Mouse (Mus musculus) intestine, embryonic 15.5 days (tissue): ENCODE results near the gene Sox12. TPM values are rescaled to one million over a fixed set of nuclear protein-coding genes. Genes with fewer than 3 reads are reported as not detected.
A peak's percentile ranks its signal among the peaks of the same experiment; 100 is the strongest.

Experiments used
- ATAC-seq: fragments of 200-750 bp; cut with Nextera tagmentation; 2 replicates; pipeline ENCODE4 v1.8.0; 2017; ENCODE audit warnings: moderate TSS enrichment, moderate library complexity
- H3K27ac ChIP-seq: fragments of 300-500 bp; sonication (generic); 2 replicates; pipeline ENCODE4 v1.5.1; 2015; ENCODE audit warnings: mild to moderate bottlenecking, inconsistent platforms
- H3K27me3 ChIP-seq: fragments of 300-500 bp; sonication (generic); replicated peaks from 2 replicates; pipeline ENCODE4 v1.6.1; 2015; ENCODE audit warnings: inconsistent platforms
- H3K36me3 ChIP-seq: fragments of 300-500 bp; sonication (generic); 2 replicates; pipeline ENCODE4 v1.6.1; 2015; ENCODE audit warnings: inconsistent platforms
- H3K4me1 ChIP-seq: fragments of 300-500 bp; sonication (generic); replicated peaks from 2 replicates; pipeline ENCODE4 v1.6.1; 2015; ENCODE audit warnings: inconsistent platforms
- H3K4me2 ChIP-seq: fragments of 300-500 bp; sonication (generic); replicated peaks from 2 replicates; pipeline ENCODE4 v1.6.1; 2015; ENCODE audit warnings: mild to moderate bottlenecking, inconsistent platforms
- H3K4me3 ChIP-seq: fragments of 300-500 bp; sonication (generic); replicated peaks from 2 replicates; pipeline ENCODE4 v1.5.1; 2015; ENCODE audit warnings: inconsistent platforms
- H3K9ac ChIP-seq: fragments of 300-500 bp; sonication (generic); 2 replicates; pipeline ENCODE4 v1.6.1; 2015; ENCODE audit warnings: inconsistent platforms
- H3K9me3 ChIP-seq: fragments of 300-500 bp; sonication (generic); 2 replicates; pipeline ENCODE4 v1.6.1; 2016; ENCODE audit warnings: inconsistent platforms
- WGBS: fragments of 180-500 bp; shearing (Covaris S2); methylation state at CpG from one replicate; pipeline ENCODE4 v1.1.7; 2015; 5-methylcytosine and 5-hydroxymethylcytosine counted together
- polyA plus RNA-seq: library from polyadenylated mRNA; unstranded; fragments of >200 nt; fragmentation: Nextera tagmentation; extraction: Ambion mirVana; gene quantifications from 2 replicates; pipeline ENCODE4 v1.2.1, GENCODE M21; 2015

The Sox12 gene
- polyA plus RNA-seq, 1 experiment from 2014 or later, result 5.4 TPM

DNA sequence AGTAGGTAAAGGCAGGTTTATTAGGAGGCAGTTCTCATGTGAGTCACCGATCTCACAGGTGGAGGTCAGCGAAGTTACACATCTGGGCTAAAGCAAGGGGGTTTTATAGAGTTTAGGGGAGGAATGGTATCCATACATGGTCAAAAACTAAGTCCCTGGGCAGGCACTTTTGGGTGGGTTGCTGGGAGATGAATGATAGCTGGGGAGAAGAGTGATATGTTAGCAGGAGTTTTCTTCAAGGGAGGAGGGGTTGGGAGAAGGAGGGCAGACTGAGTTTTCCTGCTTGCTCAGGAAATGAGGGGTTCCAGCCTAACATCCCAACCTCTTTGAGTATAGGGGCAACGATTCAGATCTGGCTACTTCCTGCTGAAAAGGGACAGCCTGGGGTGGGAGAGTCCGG, 17.4 kb upstream of the Sox12 start, which contains the start of gene 6820408C15Rik:
Gene 6820408C15Rik (plus strand): TSS at position 301 of the 400 bp plus-strand sequence.
- 21% methylated on average over 4 of the region's 4 CpGs for WGBS
- Histone ChIP-seq H3K27ac (peak within 1 kb of the TSS; percentile 96), H3K4me2 (peak within 1 kb of the TSS; percentile 79), H3K9ac (peak within 1 kb of the TSS; percentile 99), H3K36me3 (no peaks in the 10 kb centered on the region), H3K4me1 (peaks cover 15% of the 10 kb centered on the region), H3K27me3 (no peaks in the 10 kb centered on the region), H3K9me3 (no peaks in the 10 kb centered on the region), H3K4me3 (peak within 1 kb of the TSS; percentile 83)
- peak; percentile 4; the same call in 1 of the 2 replicates for ATAC-seq

DNA sequence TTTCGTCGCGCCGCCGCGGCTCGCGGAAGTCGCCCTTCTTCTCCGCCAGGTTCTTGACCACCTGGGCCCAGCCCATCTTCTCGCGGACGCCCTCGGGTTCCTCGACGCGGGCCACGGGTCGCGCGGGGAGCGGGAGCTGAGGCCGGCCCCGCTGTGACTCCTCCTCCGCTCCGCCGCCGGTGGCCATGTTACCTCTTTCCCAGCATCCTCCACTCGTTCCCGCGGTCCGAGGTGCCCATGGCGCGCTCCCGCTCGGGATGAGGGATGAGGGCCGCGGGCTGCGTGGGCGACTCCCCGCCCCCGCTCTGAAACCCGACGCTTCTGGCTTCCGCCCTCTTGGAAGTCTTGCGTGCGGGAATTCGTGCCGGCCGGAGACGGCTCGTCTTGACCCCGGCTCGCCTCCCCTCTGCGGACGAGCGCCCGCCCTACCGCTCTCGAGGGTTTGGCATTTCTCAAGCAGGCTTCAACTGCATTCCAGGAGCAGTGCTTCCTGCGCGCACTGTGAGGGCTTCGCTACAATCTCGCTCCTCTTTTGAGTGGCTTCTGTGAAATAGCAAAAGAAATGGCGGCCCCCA, 16.8 kb upstream of the Sox12 start, which contains the start of gene Zcchc3:
Gene Zcchc3 (minus strand): TSS at position 437 of the 575 bp plus-strand sequence.
- Histone ChIP-seq H3K36me3 (no peaks in the 10 kb centered on the region), H3K27me3 (no peaks in the 10 kb centered on the region), H3K9me3 (no peaks in the 10 kb centered on the region), H3K4me1 (peaks cover 21% of the 10 kb centered on the region), H3K4me3 (peak within 1 kb of the TSS; percentile 83), H3K9ac (peak within 1 kb of the TSS; percentile 99), H3K27ac (peak within 1 kb of the TSS; percentile 96), H3K4me2 (peak within 1 kb of the TSS; percentile 79)
- WGBS, result under 1% methylated on average over 65 of the region's 65 CpGs
- peak; percentile 80 for ATAC-seq

DNA sequence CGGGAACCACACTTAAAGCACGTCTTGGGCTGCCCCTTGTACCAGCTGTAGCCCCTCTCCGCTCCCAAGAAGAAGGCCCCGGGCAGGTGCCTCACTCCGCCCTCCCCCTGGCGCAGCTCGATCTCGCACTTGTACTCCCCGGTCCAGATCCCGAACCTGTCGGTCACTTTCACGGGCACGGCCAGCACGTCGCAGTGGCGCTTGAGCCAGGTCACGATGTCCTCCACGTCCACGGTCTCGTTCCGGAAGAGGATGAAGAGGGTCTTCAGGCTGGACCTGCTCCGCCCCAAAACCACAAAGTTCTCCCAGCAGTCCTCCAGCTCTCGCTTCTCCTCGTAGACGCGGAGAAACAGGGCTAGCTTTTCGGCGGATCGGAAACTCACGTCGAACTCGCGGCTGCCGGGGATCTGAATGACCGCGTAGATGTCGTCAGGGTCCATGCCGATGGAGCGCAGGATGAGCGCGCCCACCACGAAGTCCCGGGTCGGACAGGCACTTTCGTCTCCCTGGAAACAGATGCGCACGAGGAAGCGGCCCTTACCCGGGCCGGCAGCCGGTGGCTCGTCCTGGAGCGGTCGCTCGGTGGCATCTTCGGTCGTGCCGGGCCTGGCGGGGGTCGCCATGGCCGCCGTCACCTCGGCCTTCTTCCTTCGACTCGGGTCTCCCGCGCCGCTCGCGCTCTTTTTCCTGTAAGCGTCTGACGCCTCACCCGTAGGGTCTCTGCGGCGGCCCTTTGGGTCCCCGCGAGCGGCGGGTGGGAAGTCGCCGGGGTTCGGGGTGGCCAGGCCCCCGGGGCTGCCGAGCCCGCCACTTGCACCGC, 16.1 kb upstream of the Sox12 start:
- Histone ChIP-seq H3K4me2 (peak overlapping the region; percentile 79), H3K9me3 (no peaks in the 10 kb centered on the region), H3K9ac (peak overlapping the region; percentile 99), H3K4me1 (peaks cover 22% of the 10 kb centered on the region), H3K4me3 (peak overlapping the region; percentile 83), H3K27me3 (no peaks in the 10 kb centered on the region), H3K36me3 (no peaks in the 10 kb centered on the region), H3K27ac (peak overlapping the region; percentile 96)
- peak; percentile 11 for ATAC-seq
- WGBS, result under 1% methylated on average over 86 of the region's 86 CpGs

DNA sequence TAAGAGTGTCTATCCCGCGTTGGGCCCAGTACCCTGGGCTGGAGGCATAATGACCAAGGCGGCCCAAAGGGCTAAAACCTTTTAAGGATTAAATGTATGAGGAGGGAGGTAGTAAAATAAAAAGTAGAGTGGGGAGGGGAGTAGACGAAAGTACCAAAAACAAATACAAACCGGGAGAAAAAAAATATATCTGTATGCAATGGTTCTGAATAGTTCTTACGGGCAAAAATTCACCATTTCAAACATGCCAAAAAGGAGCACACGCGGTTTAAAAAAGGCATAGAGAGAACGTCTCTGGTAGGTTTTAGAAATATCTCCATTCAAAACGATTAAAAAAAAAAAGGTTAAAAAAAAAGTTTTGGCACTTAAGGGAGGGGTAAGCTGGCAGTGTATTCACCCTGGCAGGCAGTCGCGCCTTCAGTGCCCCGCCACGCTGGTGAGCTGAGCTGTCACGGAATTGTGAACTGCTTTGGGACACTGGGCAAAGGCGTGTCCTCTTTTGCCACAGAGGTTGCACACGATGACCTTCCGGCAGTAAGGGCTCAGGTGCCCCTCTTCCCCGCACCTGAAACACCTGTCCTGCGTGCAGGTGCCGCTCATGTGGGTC, 15.4 kb upstream of the Sox12 start:
- no peak for ATAC-seq
- H3K27me3 ChIP-seq, result no peaks in the 10 kb centered on the region
- 2% methylated on average over 21 of the region's 21 CpGs for WGBS
- peak overlapping the region; percentile 96 for H3K27ac ChIP-seq
- H3K36me3 ChIP-seq, result no peaks in the 10 kb centered on the region
- peak overlapping the region; percentile 83 for H3K4me3 ChIP-seq
- no peaks in the 10 kb centered on the region for H3K9me3 ChIP-seq
- peaks cover 22% of the 10 kb centered on the region for H3K4me1 ChIP-seq
- H3K9ac ChIP-seq, result peak overlapping the region; percentile 99
- H3K4me2 ChIP-seq, result peak overlapping the region; percentile 79

DNA sequence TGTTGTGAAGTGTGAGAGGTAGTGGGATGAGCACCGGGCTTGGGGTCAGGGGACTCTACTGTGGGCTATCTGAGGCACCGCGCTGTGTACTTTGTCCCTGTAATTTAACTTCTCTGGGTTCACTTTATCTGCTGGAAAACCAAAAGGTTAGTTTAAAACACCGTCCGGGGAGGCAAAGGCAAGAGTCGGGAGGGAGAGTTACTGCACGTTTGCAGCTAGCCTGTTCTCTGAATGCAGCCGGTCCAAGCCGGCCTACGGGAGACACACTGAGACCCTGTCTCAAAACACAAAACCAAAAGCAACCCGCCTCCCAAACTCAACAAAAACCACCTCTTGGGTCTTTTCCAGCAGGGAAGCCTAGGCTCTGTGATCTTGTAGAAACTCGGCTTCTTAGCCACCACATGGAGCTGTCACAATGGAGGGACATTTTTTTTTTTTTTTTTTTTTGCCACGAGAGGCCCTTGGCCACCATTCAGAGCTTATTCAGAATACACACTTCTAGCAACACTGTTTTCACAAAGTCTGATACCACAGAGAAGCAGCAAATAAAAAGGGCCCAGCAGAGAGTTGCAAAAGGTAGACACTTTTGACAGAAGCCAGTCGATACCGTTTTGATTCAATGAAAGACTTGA, 14.8 kb upstream of the Sox12 start:
- 4% methylated on average over 15 of the region's 15 CpGs for WGBS
- Histone ChIP-seq H3K4me2 (peak overlapping the region; percentile 79), H3K4me1 (peaks cover 22% of the 10 kb centered on the region), H3K36me3 (no peaks in the 10 kb centered on the region), H3K9me3 (no peaks in the 10 kb centered on the region), H3K27me3 (no peaks in the 10 kb centered on the region), H3K27ac (peak overlapping the region; percentile 96), H3K4me3 (peak overlapping the region; percentile 83), H3K9ac (peak overlapping the region; percentile 99)
- no peak for ATAC-seq

DNA sequence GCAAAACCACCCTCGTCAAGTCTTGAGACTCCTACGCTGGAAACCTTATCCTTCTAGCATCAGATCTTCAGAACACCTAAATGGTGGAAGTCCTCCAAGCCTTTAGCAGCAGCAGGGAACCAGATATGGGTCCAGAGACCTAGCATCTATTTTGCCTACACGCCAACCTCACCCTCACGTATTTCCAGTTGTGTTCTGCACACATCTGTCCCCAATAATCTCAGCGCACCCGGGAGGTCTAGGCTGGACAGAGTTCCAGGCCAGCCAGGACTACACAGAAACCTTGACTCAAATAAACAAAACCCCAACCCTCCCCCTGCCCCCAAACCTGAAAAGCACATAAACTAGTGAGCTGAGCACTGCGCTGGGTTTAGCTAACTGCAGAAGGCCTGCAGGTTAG, 13.6 kb upstream of the Sox12 start:
- Histone ChIP-seq H3K9me3 (no peaks in the 10 kb centered on the region), H3K4me2 (peak overlapping the region; percentile 79), H3K9ac (peak overlapping the region; percentile 29), H3K36me3 (no peaks in the 10 kb centered on the region), H3K27me3 (no peaks in the 10 kb centered on the region), H3K4me1 (peaks cover 24% of the 10 kb centered on the region), H3K27ac (peak overlapping the region; percentile 95), H3K4me3 (peak overlapping the region; percentile 19)
- 11% methylated on average over 7 of the region's 7 CpGs for WGBS
- no peak for ATAC-seq

DNA sequence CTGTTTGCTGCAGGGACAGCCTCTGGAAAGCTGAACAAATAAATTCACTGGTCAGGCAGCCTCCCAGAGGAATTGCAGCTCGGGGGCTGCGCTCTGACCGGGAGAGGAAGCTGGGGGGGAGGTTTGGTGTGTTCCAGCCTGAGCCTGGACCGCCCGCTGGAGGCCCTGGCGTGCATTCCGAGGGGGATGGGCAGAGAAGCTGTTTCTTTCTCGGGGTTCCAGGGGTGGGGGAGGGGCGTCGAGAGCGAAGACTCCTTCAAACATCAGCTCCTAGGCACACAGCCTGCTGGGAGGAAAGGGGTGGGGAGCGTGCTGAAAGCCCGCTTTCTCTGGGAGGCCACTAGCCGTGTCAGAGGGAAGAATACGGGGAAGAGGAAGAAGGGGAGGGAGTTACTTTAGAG, 13.1 kb upstream of the Sox12 start:
- no peaks in the 10 kb centered on the region for H3K9me3 ChIP-seq

DNA sequence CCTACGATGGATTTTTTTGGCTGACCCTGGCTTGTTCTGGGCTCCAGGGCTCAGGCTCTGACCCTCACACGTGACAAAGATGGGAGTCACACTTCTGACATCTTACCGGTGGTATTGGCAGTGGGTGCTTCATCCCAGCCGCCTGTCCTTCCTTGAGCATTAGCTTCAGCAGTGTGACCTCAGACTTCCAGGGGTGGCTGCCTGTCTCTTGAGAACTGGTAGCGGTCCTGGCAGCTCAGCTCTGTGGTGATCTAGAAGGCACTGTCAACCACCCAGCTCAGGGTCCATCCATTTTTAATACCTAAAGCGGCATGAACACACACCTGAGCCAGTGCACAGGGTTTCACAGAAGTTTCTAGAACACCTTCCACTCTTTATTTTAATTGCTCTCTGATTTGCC, 11.9 kb upstream of the Sox12 start:
- H3K9me3 ChIP-seq, result no peaks in the 10 kb centered on the region
- H3K4me3 ChIP-seq, result no peak overlapping the region
- no peaks in the 10 kb centered on the region for H3K36me3 ChIP-seq
- no peaks in the 10 kb centered on the region for H3K27me3 ChIP-seq
- no peak overlapping the region for H3K9ac ChIP-seq
- peaks cover 25% of the 10 kb centered on the region for H3K4me1 ChIP-seq
- WGBS, result 66% methylated on average over 6 of the region's 6 CpGs
- H3K4me2 ChIP-seq, result no peak overlapping the region
- peak overlapping the region; percentile 95 for H3K27ac ChIP-seq
- no peak for ATAC-seq

More for the DNA sequence above, 13.1 kb upstream of the Sox12 start:
- Histone ChIP-seq H3K36me3 (no peaks in the 10 kb centered on the region), H3K27me3 (no peaks in the 10 kb centered on the region), H3K4me1 (peaks cover 27% of the 10 kb centered on the region), H3K9ac (peak overlapping the region; percentile 29), H3K27ac (peak overlapping the region; percentile 95), H3K4me3 (peak overlapping the region; percentile 19), H3K4me2 (peak overlapping the region; percentile 79)
- WGBS, result 6% methylated on average over 15 of the region's 15 CpGs
- peak; percentile 67 for ATAC-seq

- no peaks in the 10 kb centered on the region for H3K27me3 ChIP-seq
- H3K4me3 ChIP-seq, result peak overlapping the region; percentile 32
- under 1% methylated on average over 19 of the region's 19 CpGs for WGBS
- H3K4me1 ChIP-seq, result peaks cover 19% of the 10 kb centered on the region
- H3K27ac ChIP-seq, result peak overlapping the region; percentile 42
- no peaks in the 10 kb centered on the region for H3K9me3 ChIP-seq
- H3K4me2 ChIP-seq, result peak overlapping the region; percentile 64
- ATAC-seq, result peak; percentile 98
- no peaks in the 10 kb centered on the region for H3K36me3 ChIP-seq
- H3K9ac ChIP-seq, result peak overlapping the region; percentile 23
Observed at GRCm38 (mm10) chr2:152406126-152406525, 8.3 kb upstream of the Sox12 start.

DNA sequence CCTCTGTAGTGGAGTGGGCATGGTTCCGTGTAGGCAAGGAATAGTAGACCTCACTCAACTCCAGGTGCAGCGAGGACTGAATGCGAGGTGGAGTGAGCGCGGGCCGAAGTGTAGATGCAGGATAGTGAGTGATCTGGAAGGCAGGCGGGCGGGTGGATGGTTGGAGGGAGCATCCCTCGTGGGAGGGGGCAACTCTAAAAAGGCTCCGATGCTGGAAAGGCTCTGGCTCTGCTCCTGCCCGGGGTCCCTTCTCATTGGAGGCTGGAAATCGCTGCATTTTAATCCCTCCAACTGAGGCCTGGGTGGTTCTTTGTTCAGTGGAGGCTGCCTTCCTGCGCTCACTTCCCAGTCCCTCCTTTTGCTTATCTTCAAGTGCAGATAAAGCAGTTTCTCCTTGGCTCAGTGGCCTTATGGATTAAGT, 1.3 kb upstream of the Sox12 start:
- Histone ChIP-seq H3K4me2 (peak overlapping the region; percentile 96), H3K27ac (peak overlapping the region; percentile 99), H3K4me1 (peaks cover 26% of the 10 kb centered on the region), H3K4me3 (peak overlapping the region; percentile 82), H3K9me3 (no peaks in the 10 kb centered on the region), H3K9ac (peak overlapping the region; percentile 82), H3K36me3 (no peaks in the 10 kb centered on the region), H3K27me3 (no peaks in the 10 kb centered on the region)
- under 1% methylated on average over 13 of the region's 13 CpGs for whole genome bisulfite sequencing
- ATAC-seq, result peak; percentile 9

- no peaks in the 10 kb centered on the region for H3K9me3 ChIP-seq
Observed at GRCm38 (mm10) chr2:152398691-152399090, 828 bp upstream of the Sox12 start.

More at GRCm38 (mm10) chr2:152398691-152399090, 828 bp upstream of the Sox12 start:
- Histone ChIP-seq H3K4me1 (peaks cover 30% of the 10 kb centered on the region), H3K4me3 (peak overlapping the region; percentile 82), H3K4me2 (peak overlapping the region; percentile 96), H3K27ac (peak overlapping the region; percentile 99), H3K36me3 (no peaks in the 10 kb centered on the region), H3K9ac (peak overlapping the region; percentile 82), H3K27me3 (no peaks in the 10 kb centered on the region)
- ATAC-seq, result peak; percentile 86
- under 1% methylated on average over 38 of the region's 38 CpGs for WGBS
